Mouse (Mus musculus) left cerebral cortex, postnatal 14 days (tissue): ENCODE results near the gene Lrrc58. TPM values are rescaled to one million over a fixed set of nuclear protein-coding genes. Genes with fewer than 3 reads are reported as not detected.
A peak's percentile ranks its signal among the peaks of the same experiment; 100 is the strongest.

Source experiments
- DNase-seq, 2 experiments: peaks; one replicate each; pipeline ENCODE4 v3.0.0; 2021 to 2022; ENCODE audit warnings: low spot score in 2 of 2, mixed read lengths in 1 of 2
- intact Hi-C: fragments of 180-260 bp; cut with DNase I; formaldehyde crosslinking; loops from one replicate; pipeline ENCODE4 v1.15.1; 2025
- total RNA-seq, 2 experiments: library from RNA; stranded (reverse); gene quantifications; 2 replicates each; pipeline ENCODE4 v1.2.3; 2021

Gene Lrrc58
- total RNA-seq, 2 experiments from 2014 or later: 108 to 119 TPM

GRCm38 (mm10) chr16:37863876-37864275 lies 4.3 kb upstream of the Lrrc58 start:
- intact Hi-C loops: no loop called here
- DNase-seq: no peak

GRCm38 (mm10) chr16:37865841-37866240 lies 2.3 kb upstream of the Lrrc58 start:
- DNase-seq: no peak
- intact Hi-C loops: loop anchor here (5.0 kb wide), 2 partner anchors 184 to 226 kb away; no protein-coding TSS in a partner anchor

- intact Hi-C loops: loop anchor here (5.0 kb wide), 2 partner anchors 186 to 224 kb away; no protein-coding TSS in a partner anchor
These were observed 599 bp downstream of the Lrrc58 start for GRCm38 (mm10) chr16:37868506-37869469.

GRCm38 (mm10) chr16:37869470-37870231 lies 1.5 kb downstream of the Lrrc58 start:
- intact Hi-C loops: loop anchor here (5.0 kb wide), 3 partner anchors 78 to 223 kb away; no protein-coding TSS in a partner anchor
- peak in 1 of 2 experiments; percentile 45 for DNase-seq

More at GRCm38 (mm10) chr16:37868506-37869469, 599 bp downstream of the Lrrc58 start:
- peak; percentile 31 to 69 for DNase-seq

GRCm38 (mm10) chr16:37871112-37871715 lies 3.0 kb downstream of the Lrrc58 start:
- intact Hi-C loops: loop anchor here (5.0 kb wide), 1 partner anchor 76 kb away; no protein-coding TSS in a partner anchor
- peak; percentile 47 to 81 for DNase-seq

GRCm38 (mm10) chr16:37874501-37875235 lies 6.5 kb downstream of the Lrrc58 start:
- intact Hi-C loops: loop anchor here (5.0 kb wide), 1 partner anchor 73 kb away; no protein-coding TSS in a partner anchor
- DNase-seq: no peak

GRCm38 (mm10) chr16:37877406-37877805 lies 9.2 kb downstream of the Lrrc58 start:
- no peak for DNase-seq
- intact Hi-C loops: no loop called here

- intact Hi-C loops: no loop called here
- no peak for DNase-seq
These were observed 10.8 kb downstream of the Lrrc58 start for GRCm38 (mm10) chr16:37878951-37879505.

- no peak for DNase-seq
- intact Hi-C loops: no loop called here
These were observed 11.7 kb downstream of the Lrrc58 start for GRCm38 (mm10) chr16:37879750-37880419.

- DNase-seq: peak in 1 of 2 experiments; percentile 12
- intact Hi-C loops: no loop called here
These were observed 13.0 kb downstream of the Lrrc58 start for GRCm38 (mm10) chr16:37881168-37881567.

GRCm38 (mm10) chr16:37888986-37889385 lies 20.8 kb downstream of the Lrrc58 start:
- DNase-seq: no peak
- intact Hi-C loops: no loop called here

GRCm38 (mm10) chr16:37892667-37893066 lies 24.5 kb downstream of the Lrrc58 start:
- intact Hi-C loops: no loop called here
- DNase-seq: no peak

GRCm38 (mm10) chr16:37893381-37893780 lies 25.2 kb downstream of the Lrrc58 start:
- intact Hi-C loops: no loop called here
- no peak for DNase-seq

GRCm38 (mm10) chr16:37893942-37894341 lies 25.8 kb downstream of the Lrrc58 start:
- intact Hi-C loops: no loop called here

GRCm38 (mm10) chr16:37898790-37899189 lies 30.6 kb downstream of the Lrrc58 start:
- intact Hi-C loops: no loop called here

More at GRCm38 (mm10) chr16:37893942-37894341, 25.8 kb downstream of the Lrrc58 start:
- DNase-seq: no peak

GRCm38 (mm10) chr16:37899357-37899756 lies 31.2 kb downstream of the Lrrc58 start:
- intact Hi-C loops: no loop called here

More at GRCm38 (mm10) chr16:37898790-37899189, 30.6 kb downstream of the Lrrc58 start:
- no peak for DNase-seq

GRCm38 (mm10) chr16:37901318-37901717 lies 33.1 kb downstream of the Lrrc58 start:
- intact Hi-C loops: no loop called here
- no peak for DNase-seq

More at GRCm38 (mm10) chr16:37899357-37899756, 31.2 kb downstream of the Lrrc58 start:
- no peak for DNase-seq

GRCm38 (mm10) chr16:37906456-37906855 lies 38.3 kb downstream of the Lrrc58 start:
- intact Hi-C loops: no loop called here
- DNase-seq: no peak
